Mouse (Mus musculus) testis, adult 2 months (tissue): ENCODE measurements around the gene Izumo1.

Experiments used
- CTCF ChIP-seq: fragments of 200-500 bp; IDR thresholded peaks from 2 replicates; pipeline ENCODE4 v1.5.1; 2012; ENCODE audit warnings: low read depth, mild to moderate bottlenecking, inconsistent platforms, low read length, moderate library complexity; ENCODE audit not compliant: control insufficient read depth, insufficient read depth, insufficient replicate concordance
- POLR2A ChIP-seq: fragments of 200-500 bp; IDR thresholded peaks from 2 replicates; pipeline ENCODE4 v1.6.1; 2012; ENCODE audit warnings: low read depth, mild to moderate bottlenecking, inconsistent platforms, low read length, moderate library complexity; ENCODE audit not compliant: control insufficient read depth

- TF ChIP-seq POLR2A: no peak
- TF ChIP-seq CTCF: peak; percentile 71; the same call in 1 of the 2 replicates
Observed at GRCm38 (mm10) chr7:45589173-45589572, 32.4 kb upstream of the Izumo1 start.
